Mouse (Mus musculus): ENCODE measurements around the gene Prkacb. TPM values are rescaled to one million over a fixed set of nuclear protein-coding genes. Genes with fewer than 3 reads are reported as not detected.

Gene Prkacb
- total RNA-seq, 1 experiment, result 19.1 TPM

DNA sequence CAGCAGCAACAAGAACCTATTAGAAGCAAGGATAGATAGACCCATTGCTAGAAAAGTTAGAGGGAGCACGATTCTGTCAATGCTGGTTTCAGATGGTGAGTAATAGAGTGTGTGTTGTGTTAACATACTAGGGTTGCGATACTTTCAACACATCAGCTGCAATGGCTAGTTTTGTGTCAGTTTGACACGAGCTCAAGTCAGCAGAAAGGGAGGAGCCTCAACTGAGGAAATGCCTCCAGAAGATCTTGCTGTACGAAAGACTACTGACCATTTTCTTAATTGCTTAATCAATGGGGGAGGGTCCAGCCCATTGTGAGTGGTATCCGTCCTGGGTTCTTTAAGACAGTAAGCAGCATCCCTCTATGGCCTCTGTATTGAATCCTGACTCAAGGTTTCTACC, 120.2 kb downstream of the Prkacb start:
- TF ChIP-seq CHD2 (IDR thresholded peaks at IDR 0.05; ENCODE audit: low read depth, low read length) (no peak), ZNF384 (IDR thresholded peaks at IDR 0.05; ENCODE audit: low read depth, low read length) (no peak), HCFC1 (IDR thresholded peaks at IDR 0.05; ENCODE audit: borderline replicate concordance, insufficient read depth, low read length) (no peak), ZC3H11A (IDR thresholded peaks at IDR 0.05; ENCODE audit: borderline replicate concordance, low read depth, low read length) (no peak)
- H3K9ac ChIP-seq (ENCODE audit: insufficient read depth, low read depth, low read length, poor library complexity, severe bottlenecking), result no peak overlapping the region
- in situ Hi-C loops (cut with MboI; ENCODE audit: low sequenced_read_pairs in 2 of 2, unreplicated experiment in 2 of 2), result no loop called here
- no peaks in the 10 kb centered on the region for H3K36me3 ChIP-seq (ENCODE audit: control insufficient read depth, insufficient read depth, low read length, poor library complexity, severe bottlenecking)
- no peak overlapping the region for H3K27ac ChIP-seq (ENCODE audit: insufficient read depth, low read depth, low read length, poor library complexity, severe bottlenecking)
- H3K4me1 ChIP-seq (ENCODE audit: control insufficient read depth in 2 of 2, insufficient read depth in 2 of 2, low read length in 2 of 2, poor library complexity in 1 of 2), result peaks cover 0 to 3% of the 10 kb centered on the region in 2 experiments; a peak in 1 of 4 replicates
- no peak overlapping the region for H3K4me3 ChIP-seq (ENCODE audit: insufficient read depth in 1 of 2, low read depth in 1 of 2, low read length in 2 of 2, poor library complexity in 1 of 2, severe bottlenecking in 1 of 2)
- H3K9me3 ChIP-seq (ENCODE audit: control insufficient read depth, insufficient read depth, low read depth, low read length), result no peaks in the 10 kb centered on the region
- DNase-seq (ENCODE audit: low read depth, low spot score), result no peak

- no peaks in the 10 kb centered on the region for H3K4me1 ChIP-seq (ENCODE audit: control insufficient read depth in 2 of 2, insufficient read depth in 2 of 2, low read length in 2 of 2, poor library complexity in 1 of 2)
- no peak overlapping the region for H3K27ac ChIP-seq (ENCODE audit: insufficient read depth, low read depth, low read length, poor library complexity, severe bottlenecking)
- no peaks in the 10 kb centered on the region for H3K9me3 ChIP-seq (ENCODE audit: control insufficient read depth, insufficient read depth, low read depth, low read length)
- no peak for DNase-seq (ENCODE audit: low read depth, low spot score)
- in situ Hi-C loops (cut with MboI; ENCODE audit: low sequenced_read_pairs in 2 of 2, unreplicated experiment in 2 of 2), result no loop called here
- no peak overlapping the region for H3K9ac ChIP-seq (ENCODE audit: insufficient read depth, low read depth, low read length, poor library complexity, severe bottlenecking)
- no peaks in the 10 kb centered on the region for H3K36me3 ChIP-seq (ENCODE audit: control insufficient read depth, insufficient read depth, low read length, poor library complexity, severe bottlenecking)
- no peak overlapping the region for H3K4me3 ChIP-seq (ENCODE audit: insufficient read depth in 1 of 2, low read depth in 1 of 2, low read length in 2 of 2, poor library complexity in 1 of 2, severe bottlenecking in 1 of 2)
- no peak for TF ChIP-seq ZC3H11A (IDR thresholded peaks at IDR 0.05; ENCODE audit: borderline replicate concordance, low read depth, low read length)
- no peak for TF ChIP-seq ZNF384 (IDR thresholded peaks at IDR 0.05; ENCODE audit: low read depth, low read length)
- TF ChIP-seq MAFK (IDR thresholded peaks at IDR 0.05; ENCODE audit: insufficient read depth, low read depth, low read length), result no peak
These were observed 125.6 kb downstream of the Prkacb start for GRCm38 (mm10) chr3:146687121-146687725.

- TF ChIP-seq CHD2 (IDR thresholded peaks at IDR 0.05; ENCODE audit: low read depth, low read length), result no peak
- no peak for TF ChIP-seq MAFK (IDR thresholded peaks at IDR 0.05; ENCODE audit: insufficient read depth, low read depth, low read length)
- TF ChIP-seq ZNF384 (IDR thresholded peaks at IDR 0.05; ENCODE audit: low read depth, low read length), result no peak
- no peak for TF ChIP-seq ZC3H11A (IDR thresholded peaks at IDR 0.05; ENCODE audit: borderline replicate concordance, low read depth, low read length)
- TF ChIP-seq HCFC1 (IDR thresholded peaks at IDR 0.05; ENCODE audit: borderline replicate concordance, insufficient read depth, low read length), result no peak
- H3K4me1 ChIP-seq (ENCODE audit: control insufficient read depth in 2 of 2, insufficient read depth in 2 of 2, low read length in 2 of 2, poor library complexity in 1 of 2), result no peaks in the 10 kb centered on the region
- in situ Hi-C loops (cut with MboI; ENCODE audit: low sequenced_read_pairs in 2 of 2, unreplicated experiment in 2 of 2), result no loop called here
These were observed 126.4 kb downstream of the Prkacb start for GRCm38 (mm10) chr3:146686428-146686827.

GRCm38 (mm10) chr3:146684811-146685675, 127.7 kb downstream of the Prkacb start, which contains the start of gene Samd13:
TSS of gene Samd13 (minus strand) at chr3:146685592.
- peak within 1 kb of the TSS; percentile 58 to 78 for H3K4me3 ChIP-seq (ENCODE audit: insufficient read depth in 1 of 2, low read depth in 1 of 2, low read length in 2 of 2, poor library complexity in 1 of 2, severe bottlenecking in 1 of 2)
- TF ChIP-seq MAFK (IDR thresholded peaks at IDR 0.05; ENCODE audit: insufficient read depth, low read depth, low read length) (no peak), HCFC1 (IDR thresholded peaks at IDR 0.05; ENCODE audit: borderline replicate concordance, insufficient read depth, low read length) (peak; percentile 89), CHD2 (IDR thresholded peaks at IDR 0.05; ENCODE audit: low read depth, low read length) (peak; percentile 45; the same call in 1 of the 2 replicates), ZC3H11A (IDR thresholded peaks at IDR 0.05; ENCODE audit: borderline replicate concordance, low read depth, low read length) (no peak), ZNF384 (IDR thresholded peaks at IDR 0.05; ENCODE audit: low read depth, low read length) (no peak)
- peak within 1 kb of the TSS; percentile 57 for H3K9ac ChIP-seq (ENCODE audit: insufficient read depth, low read depth, low read length, poor library complexity, severe bottlenecking)
- no peaks in the 10 kb centered on the region for H3K4me1 ChIP-seq (ENCODE audit: control insufficient read depth in 2 of 2, insufficient read depth in 2 of 2, low read length in 2 of 2, poor library complexity in 1 of 2)
- H3K27ac ChIP-seq (ENCODE audit: insufficient read depth, low read depth, low read length, poor library complexity, severe bottlenecking), result no peak within 1 kb of the TSS
- in situ Hi-C loops (cut with MboI; ENCODE audit: low sequenced_read_pairs in 2 of 2, unreplicated experiment in 2 of 2), result no loop called here
- H3K36me3 ChIP-seq (ENCODE audit: control insufficient read depth, insufficient read depth, low read length, poor library complexity, severe bottlenecking), result no peaks in the 10 kb centered on the region
- no peaks in the 10 kb centered on the region for H3K9me3 ChIP-seq (ENCODE audit: control insufficient read depth, insufficient read depth, low read depth, low read length)
- peak; percentile 29 for DNase-seq (ENCODE audit: low read depth, low spot score)

More at GRCm38 (mm10) chr3:146686428-146686827, 126.4 kb downstream of the Prkacb start:
- Histone ChIP-seq H3K9me3 (ENCODE audit: control insufficient read depth, insufficient read depth, low read depth, low read length) (no peaks in the 10 kb centered on the region), H3K36me3 (ENCODE audit: control insufficient read depth, insufficient read depth, low read length, poor library complexity, severe bottlenecking) (no peaks in the 10 kb centered on the region), H3K27ac (ENCODE audit: insufficient read depth, low read depth, low read length, poor library complexity, severe bottlenecking) (no peak overlapping the region), H3K9ac (ENCODE audit: insufficient read depth, low read depth, low read length, poor library complexity, severe bottlenecking) (no peak overlapping the region), H3K4me3 (ENCODE audit: insufficient read depth in 1 of 2, low read depth in 1 of 2, low read length in 2 of 2, poor library complexity in 1 of 2, severe bottlenecking in 1 of 2) (no peak overlapping the region)
- DNase-seq (ENCODE audit: low read depth, low spot score), result no peak

Data from ES-E14 (cell line).